Mouse (Mus musculus) MEL (cell line): Measurements from ENCODE around the gene Bphl. TPM values are rescaled to one million over a fixed set of nuclear protein-coding genes. Genes with fewer than 3 reads are reported as not detected.

Source experiments
- DNase-seq: peaks from one replicate; pipeline ENCODE4 v3.0.0; 2011; ENCODE audit warnings: low read depth, low spot score
- H3K27ac ChIP-seq: 2 replicates; pipeline ENCODE4 v1.5.1; 2012; ENCODE audit warnings: low read depth, mild to moderate bottlenecking, control low read depth, low read length, moderate library complexity; ENCODE audit not compliant: control insufficient read depth
- H3K27me3 ChIP-seq, 2 experiments: fragments of 150-350 bp in 1 of 2; sonication (generic) in 1 of 2; 2 replicates each; pipeline ENCODE4 v1.6.1; 2012; ENCODE audit warnings: low read length in 2 of 2, mild to moderate bottlenecking in 2 of 2, improper control_type of control experiment in 1 of 2, moderate library complexity in 1 of 2; ENCODE audit not compliant: insufficient read depth in 2 of 2, control insufficient read depth in 1 of 2
- H3K36me3 ChIP-seq, 2 experiments: 2 replicates each; pipeline ENCODE4 v1.6.1; 2012 to 2014; ENCODE audit warnings: low read length in 2 of 2, improper control_type of control experiment in 1 of 2, inconsistent platforms in 1 of 2, mild to moderate bottlenecking in 1 of 2; ENCODE audit not compliant: insufficient read depth in 2 of 2, control insufficient read depth in 1 of 2
- H3K4me1 ChIP-seq, 2 experiments: fragments of 150-350 bp in 1 of 2; sonication (generic) in 1 of 2; 2 replicates each; pipeline ENCODE4 v1.6.1; 2012; ENCODE audit warnings: low read length in 2 of 2, improper control_type of control experiment in 1 of 2, mild to moderate bottlenecking in 1 of 2; ENCODE audit not compliant: insufficient read depth in 2 of 2, control insufficient read depth in 1 of 2
- H3K4me3 ChIP-seq, 2 experiments: fragments of 150-350 bp in 1 of 2; sonication (generic) in 1 of 2; 2 replicates each; pipeline ENCODE4 v1.5.1; 2012; ENCODE audit warnings: low read depth in 2 of 2, low read length in 2 of 2, mild to moderate bottlenecking in 2 of 2, moderate library complexity in 2 of 2, control low read depth in 1 of 2, improper control_type of control experiment in 1 of 2; ENCODE audit not compliant: control insufficient read depth in 1 of 2, insufficient read depth in 1 of 2
- H3K79me2 ChIP-seq: 2 replicates; pipeline ENCODE4 v1.6.1; 2012; ENCODE audit warnings: mild to moderate bottlenecking, low read length, moderate library complexity; ENCODE audit not compliant: control insufficient read depth, poor library complexity, insufficient read depth
- H3K9ac ChIP-seq: 2 replicates; pipeline ENCODE4 v1.6.1; 2012; ENCODE audit warnings: low read depth, mild to moderate bottlenecking, control low read depth, low read length, moderate library complexity; ENCODE audit not compliant: control insufficient read depth, poor library complexity, severe bottlenecking
- H3K9me3 ChIP-seq: fragments of 150-350 bp; sonication (generic); replicated peaks from 2 replicates; pipeline ENCODE4 v1.6.1; 2012; ENCODE audit warnings: mild to moderate bottlenecking, low read length, improper control_type of control experiment, moderate library complexity; ENCODE audit not compliant: insufficient read depth
- CHD1 ChIP-seq: IDR thresholded peaks from 2 replicates; pipeline ENCODE4 v1.6.1; 2012; ENCODE audit warnings: low read depth, mild to moderate bottlenecking, inconsistent platforms, low read length, improper control_type of control experiment
- CHD2 ChIP-seq: IDR thresholded peaks from 2 replicates; pipeline ENCODE4 v1.6.1; 2011; ENCODE audit warnings: low read length, improper control_type of control experiment
- CTCF ChIP-seq, 3 experiments: IDR thresholded peaks in 2 of 3; conservative IDR thresholded peaks in 1 of 3; 2 replicates each; pipeline ENCODE4 v1.5.1; 2011 to 2012; ENCODE audit warnings: low read length in 3 of 3, low read depth in 2 of 3, mild to moderate bottlenecking in 2 of 3, improper control_type of control experiment in 1 of 3, inconsistent platforms in 1 of 3, mixed read lengths in 1 of 3, moderate library complexity in 1 of 3; ENCODE audit not compliant: control insufficient read depth in 1 of 3, insufficient read depth in 1 of 3, poor library complexity in 1 of 3, severe bottlenecking in 1 of 3
- E2F4 ChIP-seq: IDR thresholded peaks from 2 replicates; pipeline ENCODE4 v1.6.1; 2011; ENCODE audit warnings: low read depth, low read length, improper control_type of control experiment, borderline replicate concordance
- ELF1 ChIP-seq: IDR thresholded peaks from 2 replicates; pipeline ENCODE4 v1.6.1; 2014; ENCODE audit warnings: low read depth, mild to moderate bottlenecking, inconsistent platforms, low read length, improper control_type of control experiment, moderate library complexity
- ETS1 ChIP-seq: IDR thresholded peaks from 2 replicates; pipeline ENCODE4 v1.6.1; 2012; ENCODE audit warnings: low read depth, mild to moderate bottlenecking, inconsistent platforms, low read length, improper control_type of control experiment, moderate library complexity
- GABPA ChIP-seq: IDR thresholded peaks from 2 replicates; pipeline ENCODE4 v1.6.1; 2012; ENCODE audit warnings: low read depth, mild to moderate bottlenecking, inconsistent platforms, low read length, improper control_type of control experiment, moderate library complexity
- JUND ChIP-seq: IDR thresholded peaks from 2 replicates; pipeline ENCODE4 v1.6.1; 2011; ENCODE audit warnings: low read depth, mild to moderate bottlenecking, improper control_type of control experiment, low read length
- MEF2A ChIP-seq: IDR thresholded peaks from 2 replicates; pipeline ENCODE4 v1.6.1; 2014; ENCODE audit warnings: low read depth, mild to moderate bottlenecking, inconsistent platforms, low read length, improper control_type of control experiment; ENCODE audit not compliant: poor library complexity, insufficient replicate concordance, severe bottlenecking; ENCODE audit errors: extremely low read depth
- MYC ChIP-seq: IDR thresholded peaks from 2 replicates; pipeline ENCODE4 v1.6.1; 2011; ENCODE audit warnings: low read depth, mild to moderate bottlenecking, low read length, improper control_type of control experiment, moderate library complexity
- NELFE ChIP-seq: IDR thresholded peaks from 2 replicates; pipeline ENCODE4 v1.6.1; 2011; ENCODE audit warnings: low read depth, low read length, improper control_type of control experiment
- POLR2AphosphoS5 ChIP-seq: IDR thresholded peaks from 2 replicates; pipeline ENCODE4 v1.6.1; 2012; ENCODE audit warnings: low read depth, borderline replicate concordance, mild to moderate bottlenecking, inconsistent platforms, low read length, moderate library complexity, mixed read lengths
- RAD21 ChIP-seq: IDR thresholded peaks from 2 replicates; pipeline ENCODE4 v1.6.1; 2011; ENCODE audit warnings: mild to moderate bottlenecking, low read depth, low read length, improper control_type of control experiment
- SIN3A ChIP-seq: IDR thresholded peaks from 2 replicates; pipeline ENCODE4 v1.6.1; 2012; ENCODE audit warnings: low read length, improper control_type of control experiment, inconsistent platforms
- SMC3 ChIP-seq: IDR thresholded peaks from 2 replicates; pipeline ENCODE4 v1.6.1; 2011; ENCODE audit warnings: low read depth, low read length, improper control_type of control experiment
- TAL1 ChIP-seq: IDR thresholded peaks from 2 replicates; pipeline ENCODE4 v1.6.1; 2012; ENCODE audit warnings: mild to moderate bottlenecking, inconsistent platforms, low read length, moderate library complexity, mixed read lengths
- TBP ChIP-seq: IDR thresholded peaks from 2 replicates; pipeline ENCODE4 v1.8.0; 2011; ENCODE audit warnings: low read depth, low read length, improper control_type of control experiment
- USF1 ChIP-seq: IDR thresholded peaks from 2 replicates; pipeline ENCODE4 v1.6.1; 2014; ENCODE audit warnings: low read depth, mild to moderate bottlenecking, inconsistent platforms, low read length, improper control_type of control experiment, moderate library complexity
- ZC3H11A ChIP-seq: IDR thresholded peaks from 2 replicates; pipeline ENCODE4 v1.6.1; 2012; ENCODE audit warnings: low read depth, mild to moderate bottlenecking, inconsistent platforms, low read length, improper control_type of control experiment
- polyA plus RNA-seq, 2 experiments: library from polyadenylated mRNA; stranded (reverse) in 1 of 2; unstranded in 1 of 2; fragments of >175 nt in 1 of 2; fragments of >200 nt in 1 of 2; gene quantifications; 2 replicates each; pipeline versions ENCODE4 v1.2.1 to v1.2.4; 2012; ENCODE audit warnings: low replicate concordance in 2 of 2, low read depth in 1 of 2; ENCODE audit not compliant: insufficient read length in 2 of 2, insufficient read depth in 1 of 2, missing spikeins in 1 of 2
- total RNA-seq: library from RNA; depleted of rRNA; stranded (reverse); fragments of 300-350 nt; gene quantifications from 2 replicates; pipeline ENCODE4 v1.2.3, GENCODE M21; 2012

The Bphl gene
- total and polyA plus RNA-seq, 3 experiments: 6.5 to 7.7 TPM; not detected in 1

DNA sequence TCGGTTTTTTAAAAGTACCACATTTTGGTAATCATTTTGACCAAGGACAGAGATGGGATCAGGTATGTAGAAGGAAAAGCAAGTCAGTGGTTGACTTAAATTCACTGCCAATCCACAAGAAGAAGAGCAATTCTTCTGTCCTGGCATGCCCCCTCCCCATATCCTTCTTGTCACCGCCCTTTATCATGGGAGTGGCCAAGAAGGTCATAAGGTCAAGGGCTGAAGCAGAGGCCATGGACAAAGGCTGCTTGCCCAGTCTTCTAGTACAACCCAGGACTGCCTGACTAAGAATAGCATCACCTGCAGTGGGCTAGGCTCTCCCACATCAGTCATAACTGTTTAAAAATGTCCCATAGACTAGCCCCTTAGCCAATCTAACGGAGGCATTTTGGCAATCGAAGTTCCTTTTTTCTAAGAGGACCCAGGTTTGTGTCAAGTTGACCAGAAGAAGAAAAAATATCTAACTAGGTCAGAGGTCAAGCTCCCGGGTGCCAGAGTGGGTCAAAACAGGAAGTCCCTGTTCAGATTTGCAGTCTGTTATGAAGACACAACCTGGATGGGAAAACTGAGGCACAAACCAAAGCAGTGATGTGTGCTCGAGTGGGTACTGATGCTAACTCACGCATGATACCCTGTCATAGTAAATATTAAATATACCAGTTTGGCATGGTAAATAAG, 6.5 kb downstream of the Bphl start:
- Histone ChIP-seq H3K4me3 (no peak overlapping the region), H3K27ac (no peak overlapping the region), H3K4me1 (0 out of 4 replicates have a peak, but pooled peaks cover 0 to 3% of the 10 kb centered on the region in 2 experiments), H3K36me3 (no peaks in the 10 kb centered on the region), H3K79me2 (no peaks in the 10 kb centered on the region), H3K9ac (no peak overlapping the region), H3K27me3 (no peaks in the 10 kb centered on the region), H3K9me3 (no peaks in the 10 kb centered on the region)
- TF ChIP-seq GABPA: no peak
- no peak for TF ChIP-seq RAD21
- TF ChIP-seq TBP: no peak
- TF ChIP-seq USF1: no peak
- no peak for TF ChIP-seq CHD2
- TF ChIP-seq ELF1: no peak
- no peak for TF ChIP-seq MEF2A
- no peak for TF ChIP-seq POLR2AphosphoS5
- no peak for TF ChIP-seq JUND
- no peak for TF ChIP-seq E2F4
- TF ChIP-seq CHD1: no peak
- DNase-seq: no peak

DNA sequence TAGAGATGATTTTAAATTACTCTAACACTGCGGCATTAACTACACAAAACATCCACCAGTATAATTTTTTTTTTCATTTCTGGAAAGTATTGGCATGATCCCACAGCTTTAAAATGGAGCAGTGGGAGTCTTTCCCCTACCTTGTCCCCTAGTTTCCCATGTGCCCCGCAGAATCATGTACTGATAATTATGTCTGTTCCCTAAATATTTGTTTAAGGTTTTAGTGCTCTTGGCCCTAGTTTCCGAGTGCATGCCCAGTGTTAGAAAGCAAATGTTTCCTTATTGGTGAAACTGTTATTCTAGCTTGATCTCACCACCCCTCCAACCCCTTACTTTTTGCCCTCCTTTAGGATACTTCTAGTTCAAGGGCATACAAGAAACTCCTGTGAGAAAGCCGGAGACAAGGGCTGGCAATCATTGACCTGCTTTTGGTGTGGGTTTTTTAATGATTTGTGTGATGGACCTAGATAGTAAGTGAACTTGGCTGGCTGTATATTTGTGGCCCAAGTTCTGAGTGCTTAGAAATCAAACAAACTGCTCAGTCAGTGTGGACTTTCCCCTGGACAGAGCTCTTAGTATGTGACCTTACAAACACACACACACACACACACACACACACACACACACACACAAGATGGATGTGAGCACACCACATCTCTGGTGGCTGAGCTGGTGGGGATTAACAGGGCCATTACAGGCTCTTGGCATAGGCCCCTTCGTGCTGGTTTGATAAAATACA, 8.3 kb downstream of the Bphl start:
- Histone ChIP-seq H3K36me3 (no peaks in the 10 kb centered on the region), H3K79me2 (no peaks in the 10 kb centered on the region), H3K9me3 (no peaks in the 10 kb centered on the region), H3K27me3 (no peaks in the 10 kb centered on the region), H3K9ac (no peak overlapping the region), H3K27ac (no peak overlapping the region), H3K4me3 (no peak overlapping the region), H3K4me1 (peaks cover 0 to 3% of the 10 kb centered on the region in 2 experiments; a peak in 1 of 4 replicates)
- no peak for DNase-seq
- no peak for TF ChIP-seq TAL1

DNA sequence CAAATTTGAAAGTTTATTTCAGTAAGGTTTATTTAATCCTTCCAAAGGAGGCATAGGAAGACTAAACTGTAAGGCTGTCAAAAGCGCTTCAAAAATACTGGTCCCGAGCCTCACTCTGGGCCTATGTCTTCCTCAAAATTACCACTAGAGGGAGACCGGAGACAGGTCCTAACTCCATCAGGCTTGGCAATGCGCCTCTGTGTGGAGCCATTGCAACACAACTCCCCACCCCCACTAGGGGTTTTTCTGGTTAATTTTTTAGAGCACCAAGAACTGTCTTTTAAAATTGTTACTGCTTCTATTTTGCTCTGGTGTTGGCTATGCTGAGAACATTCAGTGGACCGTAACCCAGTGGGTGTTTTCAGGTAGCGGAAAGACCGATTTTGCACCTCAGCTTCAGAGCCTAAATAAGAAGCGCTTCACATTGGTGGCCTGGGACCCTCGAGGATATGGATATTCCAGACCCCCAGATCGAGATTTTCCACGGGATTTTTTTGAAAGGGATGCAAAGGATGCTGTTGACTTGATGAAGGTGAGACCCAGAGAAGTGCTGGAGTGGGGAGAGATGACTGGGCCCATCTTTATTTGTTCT, 9.1 kb downstream of the Bphl start:
- TF ChIP-seq RAD21 (no peak; the same call in none of the 2 replicates), ETS1 (no peak), SMC3 (peak; percentile 98), SIN3A (peak; percentile 47; the same call in 1 of the 2 replicates), MYC (peak; percentile 35; the same call in 1 of the 2 replicates), CHD2 (0 out of 2 replicates have a peak, but pooled peaks have one; percentile 27), ZC3H11A (peak; percentile 99), CTCF (IDR thresholded peaks at IDR 0.05 in 2 of 3, conservative IDR thresholded peaks at IDR 0.05 in 1 of 3; ENCODE audit: control insufficient read depth in 1 of 3, insufficient read depth in 1 of 3, low read depth in 2 of 3, low read length in 3 of 3, poor library complexity in 1 of 3, severe bottlenecking in 1 of 3) (peak; percentile 79 to 99 (median 87)), NELFE (no peak)
- Histone ChIP-seq H3K4me1 (peaks cover 0 to 3% of the 10 kb centered on the region in 2 experiments; a peak in 1 of 4 replicates), H3K27ac (no peak overlapping the region), H3K36me3 (no peaks in the 10 kb centered on the region), H3K9me3 (no peaks in the 10 kb centered on the region), H3K9ac (no peak overlapping the region), H3K79me2 (no peaks in the 10 kb centered on the region), H3K4me3 (no peak overlapping the region), H3K27me3 (no peaks in the 10 kb centered on the region)
- peak; percentile 85 for DNase-seq
